Mouse (Mus musculus): ENCODE measurements around the gene Mzf1.
A peak's percentile ranks its signal among the peaks of the same experiment; 100 is the strongest.
"Not testable (repeated sequence)": the region's sequence is repeated elsewhere in the genome, so short reads cannot be mapped to it uniquely, and the experiment has no call there.

Gene Mzf1

GRCm38 (mm10) chr7:13054287-13055010 is at the start of gene Mzf1:
Gene Mzf1 (minus strand): TSS chr7:13054764.
- DNase-seq (ENCODE audit: low read depth, low spot score), result peak; percentile 97

DNA sequence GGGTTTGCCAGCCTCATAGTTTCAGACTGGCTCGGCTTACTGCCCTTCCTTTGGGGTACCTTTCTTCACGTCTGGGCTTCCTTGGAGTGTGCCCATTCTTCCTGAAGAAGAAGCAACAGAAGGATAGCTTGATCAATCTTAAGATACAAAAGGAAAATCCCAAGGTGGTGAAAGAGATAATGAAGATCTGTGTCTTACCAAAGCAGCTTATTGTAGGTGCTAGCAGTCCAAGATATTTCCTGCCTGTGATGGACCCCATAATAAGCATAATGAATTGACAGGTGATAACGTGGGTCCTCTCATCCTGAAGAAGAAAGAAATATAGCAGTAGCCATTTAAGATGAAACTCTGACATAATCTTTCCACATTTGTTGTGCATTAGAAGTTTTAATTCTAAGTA is 40.5 kb upstream of the Mzf1 start, which contains the start of gene Vmn1r85:
Gene Vmn1r85 (minus strand): TSS at position 101 of the 400 bp plus-strand sequence.
- no peak for DNase-seq (ENCODE audit: low read depth, low spot score)

DNA sequence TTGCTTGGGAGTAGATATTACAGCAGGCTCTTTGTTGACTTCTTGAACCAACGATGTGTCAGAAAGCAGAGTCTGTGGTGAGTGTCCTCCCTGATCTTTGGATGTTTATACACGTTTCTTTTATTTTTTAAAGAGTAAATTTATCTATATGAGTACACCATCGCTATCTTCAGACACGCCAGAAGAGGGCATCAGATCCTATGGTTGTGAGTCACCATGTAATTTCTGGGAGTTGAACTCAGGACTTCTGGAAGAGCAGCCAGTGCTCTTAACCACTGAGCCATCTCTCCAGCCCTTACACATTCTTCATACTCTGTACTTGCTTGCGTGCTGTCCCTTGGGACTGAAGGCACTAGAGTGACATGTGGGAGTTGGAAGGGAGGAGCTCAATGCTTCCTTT is 17.7 kb upstream of the Mzf1 start:
- no peak for DNase-seq (ENCODE audit: low read depth, low spot score)

DNA sequence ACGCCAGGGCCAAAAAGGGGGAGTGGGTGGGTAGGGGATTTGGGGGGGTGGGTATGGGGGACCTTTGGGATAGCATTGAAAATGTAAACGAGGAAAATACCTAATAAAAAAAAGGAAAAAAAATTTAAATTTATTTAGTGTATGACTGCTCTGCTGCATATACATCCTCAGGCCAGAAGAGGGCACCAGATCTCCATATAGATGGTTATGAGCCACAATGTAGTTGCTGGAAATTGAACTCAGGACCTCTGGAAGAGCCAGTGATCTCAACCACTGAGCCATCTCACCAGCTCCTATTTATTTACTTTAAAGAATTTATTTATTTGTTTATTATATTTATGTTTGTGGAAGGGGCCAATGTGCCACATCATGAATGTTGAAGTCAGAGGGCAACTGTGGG is 8.8 kb upstream of the Mzf1 start:
- DNase-seq (ENCODE audit: low read depth, low spot score), result not testable (repeated sequence)

DNA sequence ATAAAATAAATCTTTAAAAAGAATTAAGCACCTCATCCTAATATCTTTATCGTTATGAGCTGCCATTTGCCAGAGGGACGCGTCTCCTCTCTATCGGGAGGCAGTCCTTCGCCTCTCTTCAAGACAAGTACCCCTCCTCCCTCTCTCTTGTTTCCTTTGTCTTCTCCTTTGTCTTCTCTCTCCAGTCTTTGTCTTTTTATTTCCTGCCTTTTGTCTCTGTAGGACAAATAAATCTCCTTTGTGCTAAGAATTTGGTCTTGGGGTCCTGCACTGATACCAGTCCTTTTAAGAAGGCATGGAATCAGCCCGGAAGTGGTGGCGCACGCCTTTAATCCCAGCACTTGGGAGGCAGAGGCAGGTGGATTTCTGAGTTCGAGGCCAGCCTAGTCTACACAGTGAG is 5.0 kb upstream of the Mzf1 start:
- no peak for DNase-seq (ENCODE audit: low read depth, low spot score)

GRCm38 (mm10) chr7:13056913-13057700 is 2.5 kb upstream of the Mzf1 start:
- no peak for DNase-seq (ENCODE audit: low read depth, low spot score)

GRCm38 (mm10) chr7:13053961-13054286 is 640 bp downstream of the Mzf1 start:
- no peak for DNase-seq (ENCODE audit: low read depth, low spot score)

DNA sequence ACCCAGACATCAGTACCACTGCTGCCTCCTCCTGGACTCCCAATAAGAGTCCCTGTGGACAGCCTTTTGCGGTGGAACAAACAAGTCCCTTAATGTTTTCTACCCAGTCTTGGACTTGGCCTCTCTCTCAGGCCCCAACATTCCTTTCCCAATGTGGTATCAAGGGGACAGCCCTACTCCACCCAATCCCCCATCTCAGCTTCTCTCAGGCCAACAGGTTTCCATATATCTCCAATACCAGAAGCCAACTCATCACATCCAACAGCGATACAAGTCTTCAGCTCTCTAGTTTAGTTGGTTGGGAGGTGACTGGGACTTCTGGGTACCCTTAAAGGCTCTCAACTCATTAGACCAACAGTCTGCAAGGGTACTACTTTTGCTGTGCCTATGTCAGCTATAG is 1.1 kb downstream of the Mzf1 start:
- DNase-seq (ENCODE audit: low read depth, low spot score), result no peak

GRCm38 (mm10) chr7:13053001-13053400 is 1.6 kb downstream of the Mzf1 start:
- no peak for DNase-seq (ENCODE audit: low read depth, low spot score)

- DNase-seq (ENCODE audit: low read depth, low spot score), result peak; percentile 72
Observed at GRCm38 (mm10) chr7:13046084-13046483, 8.5 kb downstream of the Mzf1 start.

- DNase-seq (ENCODE audit: low read depth, low spot score), result no peak
Observed at GRCm38 (mm10) chr7:13044254-13044625, 10.3 kb downstream of the Mzf1 start.

GRCm38 (mm10) chr7:13043445-13044253 is 10.9 kb downstream of the Mzf1 start:
- DNase-seq (ENCODE audit: low read depth, low spot score), result peak; percentile 29

- DNase-seq (ENCODE audit: low read depth, low spot score), result no peak
Observed at GRCm38 (mm10) chr7:13043120-13043444, 11.5 kb downstream of the Mzf1 start.

- DNase-seq (ENCODE audit: low read depth, low spot score), result no peak
Observed at GRCm38 (mm10) chr7:13042511-13042910, 12.1 kb downstream of the Mzf1 start.

DNA sequence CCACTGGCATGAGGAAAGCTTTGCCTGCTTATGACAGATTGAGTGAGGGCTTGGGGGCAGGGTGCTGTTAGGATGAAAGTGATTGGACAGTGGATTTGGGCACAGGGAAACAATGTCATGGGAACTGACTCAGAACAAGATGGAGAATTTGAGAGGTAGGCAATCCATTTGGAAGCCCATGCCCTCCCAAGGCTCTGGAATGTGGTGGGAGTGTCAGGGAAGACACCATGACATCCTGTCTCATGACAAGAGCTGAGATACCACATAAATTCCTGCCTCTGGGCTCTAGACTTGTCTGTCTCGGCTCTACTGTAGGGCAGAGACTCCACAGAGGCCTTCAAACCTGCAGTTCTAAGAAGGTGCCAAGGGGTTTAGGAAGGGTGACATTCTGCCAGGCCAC is 13.3 kb downstream of the Mzf1 start:
- DNase-seq (ENCODE audit: low read depth, low spot score), result no peak

DNA sequence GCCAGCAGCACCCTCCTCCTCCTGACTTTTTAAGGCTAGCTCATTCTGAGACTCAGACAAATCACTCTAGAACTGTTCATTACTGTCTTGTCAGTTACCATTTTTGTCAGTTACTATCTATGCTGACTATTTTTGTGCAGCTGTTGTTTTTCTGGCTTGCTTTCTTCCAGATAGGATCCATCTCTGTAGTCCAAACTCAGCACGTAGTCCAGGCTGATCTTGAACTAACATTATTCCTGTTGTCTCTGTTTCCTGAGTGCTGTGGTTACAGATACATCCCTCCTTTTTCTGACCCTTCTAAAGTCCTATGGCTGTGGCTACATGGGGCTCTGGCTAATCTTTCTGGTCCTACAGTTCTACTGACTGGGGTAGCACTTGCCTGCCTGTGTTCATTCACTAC is 15.4 kb downstream of the Mzf1 start:
- DNase-seq (ENCODE audit: low read depth, low spot score), result no peak

DNA sequence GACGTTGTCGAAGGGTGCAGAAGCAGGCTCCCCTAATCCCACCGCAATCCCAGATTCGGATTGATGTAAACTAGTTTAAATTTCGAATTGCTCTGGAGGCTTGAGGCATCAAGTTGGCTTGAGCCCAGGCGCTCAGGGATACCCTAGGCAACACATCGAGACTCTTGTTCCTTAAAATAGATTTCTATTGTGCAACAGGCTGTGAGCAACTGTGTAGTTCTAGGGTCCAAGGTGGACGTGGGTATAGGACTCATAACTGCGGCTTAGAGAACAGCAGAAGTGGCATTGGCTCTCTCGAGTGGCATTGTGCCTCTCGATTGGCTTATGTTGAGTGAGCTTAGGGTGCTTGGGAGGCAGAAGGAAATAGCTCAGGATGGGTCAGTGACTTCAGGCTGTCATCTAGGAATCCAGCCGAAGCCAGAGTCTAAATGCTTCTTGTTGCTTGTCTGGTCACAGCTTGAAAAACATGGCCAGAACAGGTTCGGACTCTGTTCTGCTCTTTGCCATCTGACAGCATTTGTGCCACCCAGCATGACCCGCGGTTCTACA is 15.9 kb downstream of the Mzf1 start:
- DNase-seq (ENCODE audit: low read depth, low spot score), result no peak

- peak; percentile 94 for DNase-seq (ENCODE audit: low read depth, low spot score)
Observed at GRCm38 (mm10) chr7:13037901-13038555, 16.5 kb downstream of the Mzf1 start, which contains the start of gene Ube2m. Gene Ube2m (minus strand): TSS chr7:13038275.

DNA sequence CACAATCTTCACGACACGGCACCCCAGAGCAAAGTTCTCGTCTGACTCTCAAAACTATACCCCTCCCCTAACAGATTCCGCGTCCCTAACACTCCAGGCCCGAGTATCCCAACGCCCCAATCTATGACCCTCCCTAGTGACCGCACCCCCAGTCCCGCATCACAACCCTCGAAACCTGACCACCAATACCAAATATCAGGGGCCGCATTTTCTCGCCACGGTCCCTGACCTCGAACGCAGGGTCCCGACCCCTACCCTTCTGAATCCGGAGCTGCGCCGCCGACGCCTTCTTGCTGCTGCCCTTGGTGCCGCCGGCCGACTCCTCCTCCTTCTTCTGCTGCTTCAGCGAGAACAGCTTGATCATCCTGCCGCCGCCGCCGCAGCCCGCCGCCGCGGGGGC is 17.2 kb downstream of the Mzf1 start:
- peak; percentile 24 for DNase-seq (ENCODE audit: low read depth, low spot score)

- no peak for DNase-seq (ENCODE audit: low read depth, low spot score)
Observed at GRCm38 (mm10) chr7:13036806-13037205, 17.8 kb downstream of the Mzf1 start.

DNA sequence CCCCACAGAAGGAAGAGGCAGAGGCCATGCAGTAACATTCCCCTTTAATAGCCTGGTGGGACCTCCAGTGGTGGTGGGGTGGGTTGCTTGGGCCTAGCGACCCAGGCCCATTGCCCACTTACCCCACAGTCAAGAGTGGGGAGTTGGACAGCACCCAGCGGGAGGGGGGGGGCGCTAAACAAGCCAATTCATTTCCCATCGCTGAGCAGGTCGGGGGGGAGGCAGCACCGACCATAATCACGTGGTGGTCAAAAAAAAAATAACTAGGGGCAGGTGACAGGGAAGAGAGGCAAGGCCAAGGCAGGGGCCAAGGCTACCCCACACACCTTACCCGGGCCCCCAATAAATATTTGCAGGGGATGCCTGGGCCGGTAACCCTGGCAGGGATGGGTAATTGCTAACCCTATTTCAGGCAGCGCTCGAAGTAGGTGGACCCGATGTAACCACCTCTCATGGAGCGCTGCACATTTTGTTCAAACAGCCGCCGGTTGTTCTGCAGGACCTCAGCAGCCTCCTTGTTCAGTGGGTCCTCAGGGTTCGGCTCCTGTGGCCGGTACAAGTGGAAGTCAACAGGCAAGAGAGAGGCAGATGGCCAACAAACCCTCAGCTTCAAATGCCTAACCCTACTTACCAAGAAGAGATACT is 19.2 kb downstream of the Mzf1 start:
- DNase-seq (ENCODE audit: low read depth, low spot score), result no peak
